Mouse (Mus musculus) embryonic facial prominence, embryonic 15.5 days (tissue): ENCODE measurements around the gene Cmbl. TPM values are rescaled to one million over a fixed set of nuclear protein-coding genes. Genes with fewer than 3 reads are reported as not detected.
"Not testable (repeated sequence)": the region's sequence is repeated elsewhere in the genome, so short reads cannot be mapped to it uniquely, and the experiment has no call there.

Experiments used
- ATAC-seq: fragments of 200-750 bp; cut with Nextera tagmentation; 2 replicates; pipeline ENCODE4 v1.8.0; 2017; ENCODE audit warnings: low read depth, moderate TSS enrichment; ENCODE audit not compliant: insufficient number of reproducible peaks, low FRiP score, low TSS enrichment
- H3K27ac ChIP-seq: fragments of 300-500 bp; sonication (generic); replicated peaks from 2 replicates; pipeline ENCODE4 v1.5.1; 2015; ENCODE audit warnings: mild to moderate bottlenecking, inconsistent platforms
- H3K27me3 ChIP-seq: fragments of 300-500 bp; sonication (generic); 2 replicates; pipeline ENCODE4 v1.6.1; 2015; ENCODE audit warnings: inconsistent platforms
- H3K36me3 ChIP-seq: fragments of 300-500 bp; sonication (generic); 2 replicates; pipeline ENCODE4 v1.6.1; 2015; ENCODE audit warnings: mild to moderate bottlenecking, inconsistent platforms
- H3K4me1 ChIP-seq: fragments of 300-500 bp; sonication (generic); 2 replicates; pipeline ENCODE4 v1.6.1; 2015; ENCODE audit warnings: inconsistent platforms
- H3K4me2 ChIP-seq: fragments of 300-500 bp; sonication (generic); replicated peaks from 2 replicates; pipeline ENCODE4 v1.6.1; 2015; ENCODE audit warnings: mild to moderate bottlenecking, inconsistent platforms
- H3K4me3 ChIP-seq: fragments of 300-500 bp; sonication (generic); replicated peaks from 2 replicates; pipeline ENCODE4 v1.5.1; 2015; ENCODE audit warnings: mild to moderate bottlenecking, inconsistent platforms
- H3K9ac ChIP-seq: fragments of 300-500 bp; sonication (generic); 2 replicates; pipeline ENCODE4 v1.6.1; 2015; ENCODE audit warnings: inconsistent platforms
- H3K9me3 ChIP-seq: fragments of 300-500 bp; sonication (generic); replicated peaks from 2 replicates; pipeline ENCODE4 v1.6.1; 2016; ENCODE audit warnings: inconsistent platforms
- WGBS: fragments of 180-500 bp; shearing (Covaris S2); methylation state at CpG from one replicate; pipeline ENCODE4 v1.1.7; 2015; 5-methylcytosine and 5-hydroxymethylcytosine counted together
- polyA plus RNA-seq: library from polyadenylated mRNA; unstranded; fragments of >200 nt; fragmentation: Nextera tagmentation; extraction: Ambion mirVana; gene quantifications from 2 replicates; pipeline ENCODE4 v1.2.1, GENCODE M21; 2015

Cmbl gene
- polyA plus RNA-seq, 1 experiment from 2014 or later: 5.6 TPM

GRCm38 (mm10) chr15:31568581-31568996 is 3.4 kb downstream of the Cmbl start:
- peaks cover 49% of the 10 kb centered on the region for H3K4me1 ChIP-seq
- H3K4me3 ChIP-seq: no peak overlapping the region
- H3K9me3 ChIP-seq: no peaks in the 10 kb centered on the region
- H3K36me3 ChIP-seq: no peaks in the 10 kb centered on the region
- WGBS: 21% methylated on average over 12 of the region's 12 CpGs
- ATAC-seq: peak; percentile 36; the same call in 1 of the 2 replicates
- peak overlapping the region; percentile 11 for H3K4me2 ChIP-seq
- no peaks in the 10 kb centered on the region for H3K27me3 ChIP-seq
- no peak overlapping the region for H3K9ac ChIP-seq
- peak overlapping the region; percentile 22 for H3K27ac ChIP-seq

- Histone ChIP-seq H3K4me2 (no peak overlapping the region), H3K4me1 (peaks cover 43% of the 10 kb centered on the region), H3K9ac (no peak overlapping the region), H3K36me3 (no peaks in the 10 kb centered on the region), H3K27me3 (no peaks in the 10 kb centered on the region), H3K4me3 (no peak overlapping the region), H3K9me3 (no peaks in the 10 kb centered on the region), H3K27ac (no peak overlapping the region)
- ATAC-seq: no peak
- 41% methylated on average over 9 of the region's 9 CpGs for WGBS
Measured at GRCm38 (mm10) chr15:31569325-31570022, 4.3 kb downstream of the Cmbl start.

DNA sequence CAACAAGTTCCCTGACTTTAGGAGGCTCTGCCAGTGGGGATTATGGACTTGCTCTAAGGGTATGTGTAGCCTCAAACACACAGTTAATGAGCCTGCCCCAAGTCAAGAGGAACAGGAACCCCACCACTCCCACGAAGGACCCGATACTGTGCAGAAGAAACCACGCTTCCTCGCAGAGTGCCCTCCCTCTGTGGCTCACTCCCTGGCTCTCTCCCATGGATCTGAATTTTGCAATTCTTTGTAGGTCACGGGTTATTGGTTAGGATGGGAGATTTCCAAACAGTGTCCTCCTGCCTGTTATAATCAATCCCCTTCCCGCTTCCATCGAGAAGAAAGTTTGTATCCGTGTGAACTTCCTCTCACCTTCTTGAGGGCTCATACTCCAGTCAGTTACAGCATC is 5.8 kb downstream of the Cmbl start:
- no peak overlapping the region for H3K4me2 ChIP-seq
- 85% methylated on average over 8 of the region's 8 CpGs for WGBS
- ATAC-seq: no peak

DNA sequence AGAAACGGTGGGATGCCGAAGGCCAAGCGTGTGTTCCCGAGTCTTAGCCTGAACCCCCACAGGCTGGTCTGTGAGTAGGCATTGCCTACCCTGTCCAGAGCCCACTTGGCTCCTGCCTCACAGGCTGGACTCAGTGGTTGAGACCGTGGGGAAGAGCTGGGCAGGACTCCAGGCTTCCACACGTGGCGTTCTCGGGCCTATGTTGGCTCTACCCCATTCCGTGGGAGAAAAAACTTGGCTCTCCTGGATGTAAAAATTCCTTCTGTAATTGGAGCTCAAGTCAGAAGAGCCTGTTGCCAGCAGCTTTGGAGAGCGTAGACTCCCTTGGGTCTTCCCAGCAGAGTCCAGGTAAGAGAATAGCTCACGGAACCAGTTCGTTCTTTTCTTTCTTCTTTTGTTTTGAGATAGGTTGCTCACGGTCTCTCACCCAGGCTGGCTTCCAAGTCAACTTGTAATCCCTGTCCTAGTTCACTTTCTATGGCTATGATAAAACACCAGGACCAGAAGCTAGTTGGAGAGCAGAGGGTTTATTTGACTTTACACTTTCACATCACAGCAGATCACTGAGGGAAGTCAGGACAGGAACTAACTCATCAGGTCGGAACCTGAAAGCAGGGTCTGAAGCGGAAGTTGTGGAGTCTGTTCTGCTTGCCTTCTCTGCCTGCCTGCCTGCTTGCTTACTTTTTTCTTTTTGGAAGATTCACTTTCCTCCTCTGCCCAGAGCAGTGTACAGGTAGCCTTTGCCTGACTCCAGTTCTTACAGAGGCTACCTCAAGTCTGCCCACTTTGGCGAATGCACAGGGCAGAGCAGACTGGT is 6.9 kb downstream of the Cmbl start:
- H3K4me3 ChIP-seq: no peak overlapping the region
- ATAC-seq: peak; percentile 74
- H3K27ac ChIP-seq: peak overlapping the region; percentile 73
- H3K9me3 ChIP-seq: no peaks in the 10 kb centered on the region
- H3K9ac ChIP-seq: no peak overlapping the region
- peaks cover 43% of the 10 kb centered on the region for H3K4me1 ChIP-seq
- H3K36me3 ChIP-seq: no peaks in the 10 kb centered on the region
- 50% methylated on average over 16 of the region's 16 CpGs for WGBS
- no peaks in the 10 kb centered on the region for H3K27me3 ChIP-seq
- 0 out of 2 replicates have a peak overlapping the region, but pooled peaks have one; percentile 6 for H3K4me2 ChIP-seq

More for the DNA sequence above, 5.8 kb downstream of the Cmbl start:
- Histone ChIP-seq H3K27me3 (no peaks in the 10 kb centered on the region), H3K36me3 (no peaks in the 10 kb centered on the region), H3K27ac (no peak overlapping the region), H3K4me3 (no peak overlapping the region), H3K9me3 (no peaks in the 10 kb centered on the region), H3K9ac (no peak overlapping the region), H3K4me1 (peaks cover 43% of the 10 kb centered on the region)

GRCm38 (mm10) chr15:31573287-31573686 is 8.1 kb downstream of the Cmbl start:
- Histone ChIP-seq H3K27me3 (no peaks in the 10 kb centered on the region), H3K9ac (no peak overlapping the region), H3K27ac (no peak overlapping the region), H3K36me3 (no peaks in the 10 kb centered on the region), H3K4me2 (no peak overlapping the region), H3K4me3 (no peak overlapping the region), H3K4me1 (peaks cover 40% of the 10 kb centered on the region), H3K9me3 (no peaks in the 10 kb centered on the region)
- no peak for ATAC-seq
- 86% methylated on average over 4 of the region's 4 CpGs for WGBS

- H3K9me3 ChIP-seq: no peaks in the 10 kb centered on the region
- H3K27me3 ChIP-seq: no peaks in the 10 kb centered on the region
- no peak overlapping the region for H3K4me3 ChIP-seq
- no peak overlapping the region for H3K4me2 ChIP-seq
- no peak overlapping the region for H3K27ac ChIP-seq
- no peaks in the 10 kb centered on the region for H3K36me3 ChIP-seq
- H3K9ac ChIP-seq: no peak overlapping the region
- ATAC-seq: no peak
- H3K4me1 ChIP-seq: peaks cover 36% of the 10 kb centered on the region
Measured at GRCm38 (mm10) chr15:31573692-31574091, 8.5 kb downstream of the Cmbl start.

GRCm38 (mm10) chr15:31576076-31576475 is 10.9 kb downstream of the Cmbl start:
- H3K27me3 ChIP-seq: no peaks in the 10 kb centered on the region
- H3K4me2 ChIP-seq: no peak overlapping the region
- no peak for ATAC-seq
- H3K36me3 ChIP-seq: no peaks in the 10 kb centered on the region
- H3K9me3 ChIP-seq: no peaks in the 10 kb centered on the region
- WGBS: 68% methylated on average over 5 of the region's 5 CpGs
- H3K4me1 ChIP-seq: peaks cover 16% of the 10 kb centered on the region
- H3K4me3 ChIP-seq: no peak overlapping the region
- H3K9ac ChIP-seq: no peak overlapping the region
- no peak overlapping the region for H3K27ac ChIP-seq

DNA sequence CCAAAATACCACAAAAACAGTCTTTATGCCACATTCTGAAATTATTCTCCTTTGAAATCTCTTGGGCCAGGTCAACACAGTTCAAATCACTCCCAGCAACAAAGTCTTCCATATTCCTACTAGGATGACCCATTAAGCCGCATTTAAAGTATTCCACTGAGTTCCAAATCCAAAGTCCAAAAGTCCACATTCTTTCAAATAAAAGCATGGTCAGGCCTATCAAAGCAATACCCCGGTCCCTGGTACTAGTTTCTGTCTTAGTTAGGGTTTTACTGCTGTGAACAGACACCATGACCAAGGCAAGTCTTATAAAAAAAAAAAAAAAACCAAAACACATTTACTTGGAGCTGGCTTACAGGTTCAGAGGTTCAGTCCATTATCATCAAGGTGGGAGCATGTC is 15.9 kb downstream of the Cmbl start:
- H3K27me3 ChIP-seq, H3K27ac ChIP-seq, H3K36me3 ChIP-seq, H3K9me3 ChIP-seq, H3K4me1 ChIP-seq, ATAC-seq, H3K4me3 ChIP-seq, H3K4me2 ChIP-seq, H3K9ac ChIP-seq: not testable (repeated sequence)
- WGBS: 89% methylated on average over 2 of the region's 2 CpGs

GRCm38 (mm10) chr15:31583304-31584085 is 18.3 kb downstream of the Cmbl start:
- H3K27ac ChIP-seq: no peak overlapping the region
- H3K4me2 ChIP-seq: no peak overlapping the region
- no peak overlapping the region for H3K9ac ChIP-seq
- H3K36me3 ChIP-seq: 0 out of 2 replicates have a peak, but pooled peaks cover under 1% of the 10 kb centered on the region
- no peaks in the 10 kb centered on the region for H3K4me1 ChIP-seq
- 91% methylated on average over 13 of the region's 13 CpGs for WGBS
- H3K9me3 ChIP-seq: no peaks in the 10 kb centered on the region
- ATAC-seq: no peak
- H3K4me3 ChIP-seq: no peak overlapping the region
- no peaks in the 10 kb centered on the region for H3K27me3 ChIP-seq

- Histone ChIP-seq H3K9ac (no peak overlapping the region), H3K27ac (no peak overlapping the region), H3K27me3 (no peaks in the 10 kb centered on the region), H3K4me3 (no peak overlapping the region), H3K4me2 (no peak overlapping the region), H3K9me3 (no peaks in the 10 kb centered on the region), H3K4me1 (no peaks in the 10 kb centered on the region), H3K36me3 (peaks cover 12% of the 10 kb centered on the region)
- 70% methylated on average over 7 of the region's 7 CpGs for WGBS
- ATAC-seq: no peak
Measured at GRCm38 (mm10) chr15:31585238-31585637, 20.0 kb downstream of the Cmbl start.

- Histone ChIP-seq H3K4me2 (no peak overlapping the region), H3K27me3 (no peaks in the 10 kb centered on the region), H3K36me3 (peaks cover 20% of the 10 kb centered on the region), H3K9me3 (no peaks in the 10 kb centered on the region), H3K27ac (no peak overlapping the region), H3K4me1 (no peaks in the 10 kb centered on the region), H3K4me3 (no peak overlapping the region), H3K9ac (no peak overlapping the region)
- no peak for ATAC-seq
- 83% methylated on average over 5 of the region's 5 CpGs for WGBS
Measured at GRCm38 (mm10) chr15:31586088-31586487, 20.9 kb downstream of the Cmbl start.
